Mouse (Mus musculus) frontal cortex, postnatal 25 days (tissue): Measurements from ENCODE around the gene C8g.
A peak's percentile ranks its signal among the peaks of the same experiment; 100 is the strongest.

Source experiments
- DNase-seq, 2 experiments: peaks; one replicate each; pipeline ENCODE4 v3.0.0; 2022; ENCODE audit warnings: low spot score in 2 of 2

C8g gene

GRCm38 (mm10) chr2:25500576-25501405 lies 728 bp downstream of the C8g start, which contains the start of gene Fbxw5:
Gene Fbxw5 (plus strand): TSS chr2:25500750.
- peak; percentile 52 to 62 for DNase-seq

- no peak for DNase-seq
Measured at GRCm38 (mm10) chr2:25500071-25500575, 1.4 kb downstream of the C8g start.

GRCm38 (mm10) chr2:25498622-25499478 lies 2.7 kb downstream of the C8g start:
- no peak for DNase-seq

GRCm38 (mm10) chr2:25497846-25498575 lies 3.5 kb downstream of the C8g start:
- no peak for DNase-seq

- no peak for DNase-seq
Measured at GRCm38 (mm10) chr2:25496462-25496861, 5.1 kb downstream of the C8g start.

GRCm38 (mm10) chr2:25493476-25493961 lies 8.0 kb downstream of the C8g start, which contains the start of gene Lcn12:
Gene Lcn12 (minus strand): TSS chr2:25493911.
- DNase-seq, result no peak

- no peak for DNase-seq
Measured at GRCm38 (mm10) chr2:25492988-25493387, 8.5 kb downstream of the C8g start.

GRCm38 (mm10) chr2:25488671-25489068 lies 12.8 kb downstream of the C8g start:
- DNase-seq, result no peak

GRCm38 (mm10) chr2:25487965-25488670 lies 13.4 kb downstream of the C8g start:
- no peak for DNase-seq

- no peak for DNase-seq
Measured at GRCm38 (mm10) chr2:25484901-25485647, 16.4 kb downstream of the C8g start.

- no peak for DNase-seq
Measured at GRCm38 (mm10) chr2:25482969-25483368, 18.6 kb downstream of the C8g start.

- DNase-seq, result no peak
Measured at GRCm38 (mm10) chr2:25480541-25480940, 21.0 kb downstream of the C8g start.

GRCm38 (mm10) chr2:25479551-25480311 lies 21.8 kb downstream of the C8g start:
- DNase-seq, result no peak

- no peak for DNase-seq
Measured at GRCm38 (mm10) chr2:25477967-25478675, 23.4 kb downstream of the C8g start.

- no peak for DNase-seq
Measured at GRCm38 (mm10) chr2:25477541-25477940, 24.0 kb downstream of the C8g start.

- DNase-seq, result no peak
Measured at GRCm38 (mm10) chr2:25472550-25472949, 29.0 kb downstream of the C8g start.

- DNase-seq, result no peak
Measured at GRCm38 (mm10) chr2:25469969-25470368, 31.6 kb downstream of the C8g start, which contains the start of gene Ptgds. Gene Ptgds (minus strand): TSS chr2:25470046.
